Mouse (Mus musculus): Measurements from ENCODE around the gene Slu7. TPM values are rescaled to one million over a fixed set of nuclear protein-coding genes. Genes with fewer than 3 reads are reported as not detected.

The Slu7 gene
- total RNA-seq, 2 experiments from 2014 or later = 54.0 to 55.2 TPM

GRCm38 (mm10) chr11:43483122-43483792, 49.7 kb downstream of the Slu7 start:
- DNase-seq (ENCODE audit: low spot score in 2 of 2) = no peak

GRCm38 (mm10) chr11:43484057-43484456, 50.5 kb downstream of the Slu7 start:
- DNase-seq (ENCODE audit: low spot score in 2 of 2) = no peak

- DNase-seq (ENCODE audit: low spot score in 2 of 2) = no peak
These were observed 51.1 kb downstream of the Slu7 start for GRCm38 (mm10) chr11:43484652-43485051.

GRCm38 (mm10) chr11:43485855-43486254, 52.3 kb downstream of the Slu7 start:
- DNase-seq (ENCODE audit: low spot score in 2 of 2) = no peak

- DNase-seq (ENCODE audit: low spot score in 2 of 2) = peak; percentile 36 to 84
These were observed 59.1 kb downstream of the Slu7 start for GRCm38 (mm10) chr11:43492663-43493062.

GRCm38 (mm10) chr11:43493815-43494409, 60.4 kb downstream of the Slu7 start:
- peak; percentile 61 to 88 for DNase-seq (ENCODE audit: low spot score in 2 of 2)

GRCm38 (mm10) chr11:43495037-43495436, 61.5 kb downstream of the Slu7 start:
- DNase-seq (ENCODE audit: low spot score in 2 of 2) = no peak

- peak; percentile 29 to 36 for DNase-seq (ENCODE audit: low spot score in 2 of 2)
These were observed 62.0 kb downstream of the Slu7 start for GRCm38 (mm10) chr11:43495532-43495931.

Other genes starting within 250 kb of the Slu7 start
- gene Pttg1, start 7.5 kb upstream of the Slu7 start, total RNA-seq (2021) = 10 to 100 TPM; 26.4 to 28.5 TPM
- 1 to 10 TPM in 1 of 2 experiments, under 1 TPM in 1; 0.74 to 2.0 TPM for gene C1qtnf2, start 40.5 kb downstream of the Slu7 start, total RNA-seq (2021)
- gene Ccnjl, start 95.0 kb downstream of the Slu7 start, total RNA-seq (2021) = 1 to 10 TPM; 9.7 to 9.8 TPM
- gene 4933415A04Rik, start 153.3 kb downstream of the Slu7 start, total RNA-seq (2021) = 1 to 10 TPM; 1.4 to 2.0 TPM
- gene Fabp6, start 167.8 kb downstream of the Slu7 start, total RNA-seq (2021) = not detected
- gene Pwwp2a, start 248.3 kb downstream of the Slu7 start, total RNA-seq (2021) = 10 to 100 TPM; 65.4 to 70.4 TPM